In the genomic region with DNA sequence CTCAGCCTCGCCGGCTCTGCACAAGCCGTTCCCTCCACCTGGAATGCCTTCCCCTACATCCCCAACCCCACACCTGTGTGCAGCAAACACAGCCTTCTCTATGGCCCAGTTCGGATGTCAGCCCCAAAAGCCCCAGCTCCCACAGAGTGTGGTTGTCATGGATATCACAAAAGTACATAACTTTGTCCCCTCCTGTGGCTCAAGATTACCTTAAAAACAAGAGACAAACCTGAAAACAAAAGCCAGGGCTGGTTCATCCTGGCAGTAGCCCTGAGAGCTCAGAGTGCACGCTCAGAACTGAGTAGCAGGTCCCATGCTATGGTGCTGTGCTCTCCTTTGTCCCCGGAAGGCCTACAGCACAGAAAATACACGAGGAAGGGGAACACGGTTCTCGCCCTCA, we compare ENCODE assay signal across 16 mouse cellular contexts. TPM values are rescaled to one million over a fixed set of nuclear protein-coding genes. Genes with fewer than 3 reads are reported as not detected.
A peak's percentile ranks its signal among the peaks of the same experiment; 100 is the strongest.
DNase-seq lines count a peak whose midpoint lies in the region; ATAC-seq and TF ChIP-seq lines count a peak whose summit lies in the region.
"Had no signal": no experiment of that assay in that cellular context is flagged by ENCODE, and none has a peak within 500 bp of the region (broad histone marks: within the 10 kb centered on the region; RNA-seq: fewer than 3 reads in every experiment).

No protein-coding gene starts in this region.

- peak overlapping the region; percentile 92 for H3K27ac ChIP-seq in gastrocnemius, adult 2 months
- peak overlapping the region; percentile 92 for H3K27ac ChIP-seq in heart, embryonic 16.5 days (ENCODE audit: low read length)
- peak overlapping the region; percentile 72 for H3K27ac ChIP-seq in lung, embryonic 15.5 days
- H3K27ac ChIP-seq in embryonic facial prominence, embryonic 14.5 days (replicated peaks; ENCODE audit: low read depth, low read length), result no peak overlapping the region
- H3K27ac ChIP-seq: neural tube, embryonic 15.5 days had no signal

- DNase-seq in gastrocnemius, adult 2 months, result no peak
- no peak for DNase-seq in gastrocnemius, adult 8-10 months (ENCODE audit: low spot score in 2 of 2)
- no peak for DNase-seq in heart, postnatal 10 days
- DNase-seq in lung, postnatal 10 days, result no peak
- no peak for DNase-seq in embryonic facial prominence, embryonic 14.5 days (ENCODE audit: low spot score)
- DNase-seq in right cerebral cortex, postnatal 36 days (ENCODE audit: low spot score in 2 of 2), result no peak
- DNase-seq: adrenal gland, postnatal 10 days; cerebellum, adult 11-12 months; cerebellum, postnatal 25 days; forebrain, postnatal 0 days; layer of hippocampus, postnatal 36 days; liver, embryonic 13.5 days; thymus, postnatal 4 days had no signal

- no peak for ATAC-seq in heart, embryonic 16.5 days (replicated peaks; ENCODE audit: extremely low read depth, insufficient read depth, low FRiP score)
- no peak for ATAC-seq in lung, embryonic 15.5 days (ENCODE audit: borderline replicate concordance, extremely low read depth, low FRiP score, low TSS enrichment)
- no peak for ATAC-seq in embryonic facial prominence, embryonic 14.5 days (ENCODE audit: low read depth)
- ATAC-seq: forebrain, postnatal 0 days had no signal

- H3K27me3 ChIP-seq in heart, embryonic 16.5 days (ENCODE audit: control insufficient read depth, insufficient read depth, low read length), result no peaks in the 10 kb centered on the region
- H3K27me3 ChIP-seq in lung, embryonic 15.5 days, result no peaks in the 10 kb centered on the region
- H3K27me3 ChIP-seq in embryonic facial prominence, embryonic 14.5 days (replicated peaks; ENCODE audit: control insufficient read depth, insufficient read depth, low read length), result no peaks in the 10 kb centered on the region; the same call in 1 of the 2 replicates
- H3K27me3 ChIP-seq: liver, embryonic 13.5 days; neural tube, embryonic 15.5 days had no signal

- intact Hi-C loops in gastrocnemius, adult 2 months (cut with DNase I), result loop anchor here (5.0 kb wide), 1 partner anchor 42 kb away; a partner anchor contains a TSS
- intact Hi-C loops in heart, postnatal 10 days (cut with DNase I), result no loop called here

- H3K9ac ChIP-seq in heart, embryonic 16.5 days (ENCODE audit: low read length), result peak overlapping the region; percentile 49
- no peak overlapping the region for H3K9ac ChIP-seq in lung, embryonic 15.5 days
- H3K9ac ChIP-seq in embryonic facial prominence, embryonic 14.5 days (ENCODE audit: low read depth, low read length), result 0 out of 2 replicates have a peak overlapping the region, but pooled peaks have one; percentile 8
- H3K9ac ChIP-seq: forebrain, postnatal 0 days; liver, embryonic 13.5 days; neural tube, embryonic 15.5 days had no signal

- no peak for TF ChIP-seq CTCF in gastrocnemius, adult 2 months (IDR thresholded peaks at IDR 0.05)

- 74% methylated on average over 9 of the region's 9 CpGs for WGBS in heart, embryonic 16.5 days
- 74% methylated on average over 9 of the region's 9 CpGs for WGBS in lung, embryonic 15.5 days
- 74% methylated on average over 9 of the region's 9 CpGs for WGBS in embryonic facial prominence, embryonic 14.5 days

- H3K9me3 ChIP-seq in heart, embryonic 16.5 days (replicated peaks; ENCODE audit: control insufficient read depth, low read length), result no peaks in the 10 kb centered on the region
- H3K9me3 ChIP-seq in lung, embryonic 15.5 days, result no peaks in the 10 kb centered on the region
- no peaks in the 10 kb centered on the region for H3K9me3 ChIP-seq in embryonic facial prominence, embryonic 14.5 days (ENCODE audit: control insufficient read depth, low read length)
- H3K9me3 ChIP-seq: liver, embryonic 13.5 days; neural tube, embryonic 15.5 days had no signal

- no peak overlapping the region for H3K4me2 ChIP-seq in heart, embryonic 16.5 days (ENCODE audit: low read depth, low read length)
- H3K4me2 ChIP-seq in lung, embryonic 15.5 days, result no peak overlapping the region
- no peak overlapping the region for H3K4me2 ChIP-seq in embryonic facial prominence, embryonic 14.5 days (ENCODE audit: low read depth, low read length)
- H3K4me2 ChIP-seq: neural tube, embryonic 15.5 days had no signal

- no peak overlapping the region for H3K4me3 ChIP-seq in gastrocnemius, adult 2 months
- H3K4me3 ChIP-seq in heart, embryonic 16.5 days (ENCODE audit: low read length), result no peak overlapping the region
- no peak overlapping the region for H3K4me3 ChIP-seq in lung, embryonic 15.5 days
- no peak overlapping the region for H3K4me3 ChIP-seq in embryonic facial prominence, embryonic 14.5 days (ENCODE audit: low read depth, low read length)
- H3K4me3 ChIP-seq: liver, embryonic 13.5 days; neural tube, embryonic 15.5 days had no signal

- H3K36me3 ChIP-seq in heart, embryonic 16.5 days (ENCODE audit: control insufficient read depth, insufficient read depth), result no peaks in the 10 kb centered on the region
- no peaks in the 10 kb centered on the region for H3K36me3 ChIP-seq in lung, embryonic 15.5 days
- H3K36me3 ChIP-seq in embryonic facial prominence, embryonic 14.5 days (ENCODE audit: control insufficient read depth, insufficient read depth, low read length), result no peaks in the 10 kb centered on the region
- H3K36me3 ChIP-seq: neural tube, embryonic 15.5 days had no signal

- peaks cover 88% of the 10 kb centered on the region for H3K4me1 ChIP-seq in heart, embryonic 16.5 days (ENCODE audit: control insufficient read depth, insufficient read depth, low read length)
- peaks cover 73% of the 10 kb centered on the region for H3K4me1 ChIP-seq in lung, embryonic 15.5 days
- peaks cover 7% of the 10 kb centered on the region; the same call in 1 of the 2 replicates for H3K4me1 ChIP-seq in embryonic facial prominence, embryonic 14.5 days (ENCODE audit: control insufficient read depth, insufficient read depth, low read length)

RNA-seq across cellular contexts. Expression of a gene that starts 44.3 kb away (rescaled TPM):
- 10 to 100 TPM; 18.1 to 28.4 TPM for total RNA-seq in gastrocnemius, adult 2 months (2021)
- 10 to 100 TPM; 19.3 to 22.4 (median 20.8) TPM for total RNA-seq in gastrocnemius, adult 8-10 months (2022)
- polyA plus RNA-seq in heart, embryonic 16.5 days (2015; fragmentation: Nextera tagmentation; extraction: Ambion mirVana), result 6.9 and 7.3 TPM in 2 replicates
- 10 to 100 TPM; 54.2 to 58.3 TPM for total RNA-seq in heart, postnatal 10 days (2021)
- polyA plus RNA-seq in lung, embryonic 15.5 days (2015; fragmentation: Nextera tagmentation; extraction: Ambion mirVana), result 6.2 and 6.7 TPM in 2 replicates
- polyA plus RNA-seq in embryonic facial prominence, embryonic 14.5 days (2014; fragmentation: Nextera tagmentation; extraction: Ambion mirVana), result 7.6 and 8.4 TPM in 2 replicates
